Mouse (Mus musculus): ENCODE data around the gene Saal1. TPM values are rescaled to one million over a fixed set of nuclear protein-coding genes. Genes with fewer than 3 reads are reported as not detected.
"Not testable (repeated sequence)": the region's sequence is repeated elsewhere in the genome, so short reads cannot be mapped to it uniquely, and the experiment has no call there.

Saal1 gene
- polyA plus RNA-seq (2016; fragmentation: Nextera tagmentation; extraction: Ambion mirVana): 30.7 and 32.0 TPM in 2 replicates

GRCm38 (mm10) chr7:46710390-46710844 is at the start of gene Saal1:
Gene Saal1, minus strand, starts transcription at chr7:46710680.
- Histone ChIP-seq H3K36me3 (peaks cover 28% of the 10 kb centered on the region), H3K4me2 (replicated peaks) (peak within 1 kb of the TSS; percentile 51), H3K9me3 (no peaks in the 10 kb centered on the region), H3K27me3 (no peaks in the 10 kb centered on the region), H3K4me3 (peak within 1 kb of the TSS; percentile 91), H3K27ac (replicated peaks) (peak within 1 kb of the TSS; percentile 76), H3K9ac (replicated peaks) (peak within 1 kb of the TSS; percentile 90), H3K4me1 (peaks cover 9% of the 10 kb centered on the region; the same call in 1 of the 2 replicates)
- peak; percentile 98 for ATAC-seq (ENCODE audit: low FRiP score, low read depth)
- under 1% methylated on average over 35 of the region's 38 CpGs for WGBS

GRCm38 (mm10) chr7:46751490-46751889 is 41.0 kb upstream of the Saal1 start, which contains the start of gene Saa2:
Gene Saa2, plus strand, starts transcription at chr7:46751790.
- ATAC-seq (ENCODE audit: low FRiP score, low read depth): no peak

GRCm38 (mm10) chr7:46748459-46748858 is 38.0 kb upstream of the Saal1 start:
- no peak for ATAC-seq (ENCODE audit: low FRiP score, low read depth)
- no peaks in the 10 kb centered on the region for H3K27me3 ChIP-seq

More at GRCm38 (mm10) chr7:46751490-46751889, 41.0 kb upstream of the Saal1 start, which contains the start of gene Saa2:
- no peaks in the 10 kb centered on the region for H3K36me3 ChIP-seq
- no peak within 1 kb of the TSS for H3K27ac ChIP-seq (replicated peaks)
- no peaks in the 10 kb centered on the region for H3K9me3 ChIP-seq
- H3K4me3 ChIP-seq: no peak within 1 kb of the TSS
- H3K27me3 ChIP-seq: no peaks in the 10 kb centered on the region
- H3K4me2 ChIP-seq (replicated peaks): no peak within 1 kb of the TSS
- WGBS: 80% methylated on average over 3 of the region's 3 CpGs
- peaks cover 4% of the 10 kb centered on the region; the same call in 1 of the 2 replicates for H3K4me1 ChIP-seq
- no peak within 1 kb of the TSS for H3K9ac ChIP-seq (replicated peaks)

GRCm38 (mm10) chr7:46746381-46746780 is 35.9 kb upstream of the Saal1 start:
- Histone ChIP-seq H3K4me2 (replicated peaks) (no peak overlapping the region), H3K4me1 (peaks cover 4% of the 10 kb centered on the region; the same call in 1 of the 2 replicates), H3K27me3 (no peaks in the 10 kb centered on the region), H3K9ac (replicated peaks) (no peak overlapping the region), H3K36me3 (no peaks in the 10 kb centered on the region), H3K4me3 (no peak overlapping the region), H3K27ac (replicated peaks) (no peak overlapping the region), H3K9me3 (no peaks in the 10 kb centered on the region)
- ATAC-seq (ENCODE audit: low FRiP score, low read depth): no peak
- WGBS: 89% methylated on average over 7 of the region's 7 CpGs

More at GRCm38 (mm10) chr7:46748459-46748858, 38.0 kb upstream of the Saal1 start:
- WGBS: 38% methylated on average over 3 of the region's 3 CpGs
- Histone ChIP-seq H3K4me2 (replicated peaks) (no peak overlapping the region), H3K4me1 (peaks cover 4% of the 10 kb centered on the region; the same call in 1 of the 2 replicates), H3K9me3 (no peaks in the 10 kb centered on the region), H3K27ac (replicated peaks) (no peak overlapping the region), H3K4me3 (no peak overlapping the region), H3K9ac (replicated peaks) (no peak overlapping the region), H3K36me3 (no peaks in the 10 kb centered on the region)

GRCm38 (mm10) chr7:46745816-46746215 is 35.3 kb upstream of the Saal1 start:
- no peak overlapping the region for H3K27ac ChIP-seq (replicated peaks)
- no peaks in the 10 kb centered on the region for H3K27me3 ChIP-seq
- no peak for ATAC-seq (ENCODE audit: low FRiP score, low read depth)
- no peaks in the 10 kb centered on the region for H3K36me3 ChIP-seq
- H3K9me3 ChIP-seq: no peaks in the 10 kb centered on the region
- 85% methylated on average over 3 of the region's 3 CpGs for WGBS
- H3K4me2 ChIP-seq (replicated peaks): no peak overlapping the region
- peaks cover 4% of the 10 kb centered on the region; the same call in 1 of the 2 replicates for H3K4me1 ChIP-seq
- H3K4me3 ChIP-seq: no peak overlapping the region
- H3K9ac ChIP-seq (replicated peaks): no peak overlapping the region

- H3K27ac ChIP-seq (replicated peaks): not testable (repeated sequence)
These were observed 32.4 kb upstream of the Saal1 start, which contains the start of gene Saa1 for GRCm38 (mm10) chr7:46742880-46743279. Gene Saa1, minus strand, starts transcription at chr7:46742980.

GRCm38 (mm10) chr7:46740041-46740440 is 29.6 kb upstream of the Saal1 start:
- H3K4me3 ChIP-seq; H3K27ac ChIP-seq (replicated peaks); H3K9ac ChIP-seq (replicated peaks); ATAC-seq (ENCODE audit: low FRiP score, low read depth); H3K4me1 ChIP-seq; H3K27me3 ChIP-seq; H3K4me2 ChIP-seq (replicated peaks); H3K9me3 ChIP-seq; H3K36me3 ChIP-seq: not testable (repeated sequence)
- 76% methylated on average over 5 of the region's 5 CpGs for WGBS

More at GRCm38 (mm10) chr7:46742880-46743279, 32.4 kb upstream of the Saal1 start, which contains the start of gene Saa1:
- ATAC-seq (ENCODE audit: low FRiP score, low read depth); H3K4me2 ChIP-seq (replicated peaks); H3K4me1 ChIP-seq; H3K27me3 ChIP-seq; H3K9me3 ChIP-seq; H3K4me3 ChIP-seq; H3K36me3 ChIP-seq; H3K9ac ChIP-seq (replicated peaks): not testable (repeated sequence)
- 86% methylated on average over 3 of the region's 3 CpGs for WGBS

GRCm38 (mm10) chr7:46738561-46739460 is 28.3 kb upstream of the Saal1 start:
- Histone ChIP-seq H3K36me3 (no peaks in the 10 kb centered on the region), H3K4me3 (no peak overlapping the region), H3K4me1 (no peaks in the 10 kb centered on the region), H3K4me2 (replicated peaks) (no peak overlapping the region), H3K9ac (replicated peaks) (no peak overlapping the region), H3K9me3 (no peaks in the 10 kb centered on the region), H3K27ac (replicated peaks) (no peak overlapping the region), H3K27me3 (no peaks in the 10 kb centered on the region)
- 87% methylated on average over 12 of the region's 12 CpGs for WGBS
- no peak for ATAC-seq (ENCODE audit: low FRiP score, low read depth)

GRCm38 (mm10) chr7:46734983-46735382 is 24.5 kb upstream of the Saal1 start:
- H3K27ac ChIP-seq (replicated peaks): no peak overlapping the region
- H3K9me3 ChIP-seq: no peaks in the 10 kb centered on the region
- H3K4me1 ChIP-seq: no peaks in the 10 kb centered on the region
- no peak overlapping the region for H3K9ac ChIP-seq (replicated peaks)
- no peaks in the 10 kb centered on the region for H3K27me3 ChIP-seq
- no peak overlapping the region for H3K4me3 ChIP-seq
- no peak overlapping the region for H3K4me2 ChIP-seq (replicated peaks)
- ATAC-seq (ENCODE audit: low FRiP score, low read depth): no peak
- WGBS: 73% methylated on average over 2 of the region's 2 CpGs
- H3K36me3 ChIP-seq: no peaks in the 10 kb centered on the region

- Histone ChIP-seq H3K27ac (replicated peaks) (no peak within 1 kb of the TSS), H3K4me2 (replicated peaks) (no peak within 1 kb of the TSS)
These were observed 22.0 kb upstream of the Saal1 start, which contains the start of gene Saa4 for GRCm38 (mm10) chr7:46732458-46732857. Gene Saa4, minus strand, starts transcription at chr7:46732603.

GRCm38 (mm10) chr7:46727584-46727983 is 17.1 kb upstream of the Saal1 start:
- no peaks in the 10 kb centered on the region for H3K4me1 ChIP-seq
- 94% methylated on average over 1 of the region's 1 CpGs for WGBS
- H3K9ac ChIP-seq (replicated peaks): no peak overlapping the region

More at GRCm38 (mm10) chr7:46732458-46732857, 22.0 kb upstream of the Saal1 start, which contains the start of gene Saa4:
- Histone ChIP-seq H3K9me3 (no peaks in the 10 kb centered on the region), H3K4me1 (no peaks in the 10 kb centered on the region), H3K36me3 (no peaks in the 10 kb centered on the region), H3K27me3 (no peaks in the 10 kb centered on the region), H3K9ac (replicated peaks) (no peak within 1 kb of the TSS), H3K4me3 (no peak within 1 kb of the TSS)
- no peak for ATAC-seq (ENCODE audit: low FRiP score, low read depth)
- 85% methylated on average over 4 of the region's 4 CpGs for WGBS

GRCm38 (mm10) chr7:46724396-46724795 is 13.9 kb upstream of the Saal1 start:
- 80% methylated on average over 5 of the region's 5 CpGs for WGBS
- Histone ChIP-seq H3K9me3 (no peaks in the 10 kb centered on the region), H3K9ac (replicated peaks) (no peak overlapping the region), H3K4me3 (no peak overlapping the region), H3K36me3 (no peaks in the 10 kb centered on the region), H3K4me1 (no peaks in the 10 kb centered on the region), H3K4me2 (replicated peaks) (no peak overlapping the region), H3K27me3 (peaks cover 7% of the 10 kb centered on the region; the same call in 1 of the 2 replicates), H3K27ac (replicated peaks) (no peak overlapping the region)
- ATAC-seq (ENCODE audit: low FRiP score, low read depth): no peak

More at GRCm38 (mm10) chr7:46727584-46727983, 17.1 kb upstream of the Saal1 start:
- no peak for ATAC-seq (ENCODE audit: low FRiP score, low read depth)
- H3K4me2 ChIP-seq (replicated peaks): no peak overlapping the region
- H3K4me3 ChIP-seq: no peak overlapping the region
- H3K36me3 ChIP-seq: no peaks in the 10 kb centered on the region
- H3K9me3 ChIP-seq: no peaks in the 10 kb centered on the region
- H3K27ac ChIP-seq (replicated peaks): no peak overlapping the region
- peaks cover 4% of the 10 kb centered on the region; the same call in 1 of the 2 replicates for H3K27me3 ChIP-seq
